Mouse (Mus musculus) heart, adult 2 months (tissue): ENCODE data around the gene Cacna1d.

Experiments
- CTCF ChIP-seq: fragments of 200-600 bp; IDR thresholded peaks from 2 replicates; pipeline ENCODE4 v1.8.1; 2022; ENCODE audit warnings: antibody characterized with exemption, mild to moderate bottlenecking, moderate library complexity
- EP300 ChIP-seq: fragments of 200-500 bp; IDR thresholded peaks from 2 replicates; pipeline ENCODE4 v1.6.1; 2011; ENCODE audit warnings: low read depth, low read length, control low read depth; ENCODE audit not compliant: insufficient read depth
- POLR2A ChIP-seq: fragments of 200-500 bp; IDR thresholded peaks from 2 replicates; pipeline ENCODE4 v1.6.1; 2011; ENCODE audit warnings: mild to moderate bottlenecking, low read depth, low read length, control low read depth; ENCODE audit not compliant: insufficient read depth

- TF ChIP-seq CTCF (no peak), POLR2A (no peak), EP300 (no peak)
Observed at GRCm38 (mm10) chr14:30168902-30169301, 322.4 kb downstream of the Cacna1d start.
